Mouse (Mus musculus) heart, adult 11 months (tissue): ENCODE data around the gene Prss50.

Source experiments
- DNase-seq: peaks from one replicate; pipeline ENCODE4 v3.0.0; 2022

Prss50 gene

DNA sequence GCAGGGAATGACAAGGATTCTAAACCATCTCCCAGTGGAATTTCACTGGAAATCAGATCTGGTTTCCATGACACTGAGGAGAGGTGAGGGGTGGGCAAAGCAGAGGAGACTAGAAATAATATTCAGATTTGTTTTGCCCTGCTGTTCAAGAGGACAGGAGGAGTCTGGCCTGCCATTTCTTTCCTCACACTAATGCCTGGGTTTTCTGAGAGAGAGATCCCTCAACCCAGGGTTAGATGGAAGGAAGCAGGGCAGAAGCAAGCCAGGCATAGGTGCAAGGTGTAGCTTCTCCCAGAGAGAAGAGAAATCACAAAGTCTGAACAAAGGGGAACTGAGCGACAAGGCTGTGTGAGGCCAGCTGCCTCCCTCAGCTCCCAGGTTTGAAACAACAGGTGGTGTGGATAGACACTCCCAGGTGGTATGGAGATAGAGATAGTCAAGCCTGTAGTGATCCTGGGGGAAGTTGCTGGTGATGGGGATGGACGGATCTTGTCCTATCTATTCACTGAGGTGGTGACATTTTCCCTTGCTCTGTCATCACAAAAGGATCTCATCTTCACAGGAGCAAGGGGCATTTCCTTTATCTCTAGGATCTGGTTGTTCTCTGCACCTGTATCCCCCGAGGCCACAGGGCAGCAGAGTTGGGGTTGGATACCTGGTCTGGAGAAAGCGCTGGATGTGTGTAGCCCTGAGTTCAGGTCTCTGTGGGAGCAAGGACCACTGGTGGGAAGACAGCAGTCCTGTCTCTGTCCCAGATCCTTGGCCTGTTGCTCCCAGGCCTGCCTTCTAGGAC lies 50.3 kb downstream of the Prss50 start:
- DNase-seq: no peak

- DNase-seq: no peak
These were observed 50.9 kb downstream of the Prss50 start for GRCm38 (mm10) chr9:110908631-110909016.

- peak; percentile 68 for DNase-seq
These were observed 51.7 kb downstream of the Prss50 start for GRCm38 (mm10) chr9:110909371-110909967.
